Mouse (Mus musculus) cerebral cortex, adult 2 months (tissue): ENCODE data around the gene Fam234a.

Experiments used
- WGBS: fragments of 180-500 bp; shearing (Covaris S2); methylation state at CpG from one replicate; pipeline ENCODE4 v1.1.7; 2018; 5-methylcytosine and 5-hydroxymethylcytosine counted together

The Fam234a gene

GRCm38 (mm10) chr17:26244101-26244841, at the start of gene Fam234a:
TSS of gene Fam234a (minus strand) at chr17:26244242.
- WGBS = 3% methylated on average over 33 of the region's 33 CpGs

GRCm38 (mm10) chr17:26289475-26289874, 45.4 kb upstream of the Fam234a start:
- WGBS = 80% methylated on average over 4 of the region's 4 CpGs

- 88% methylated on average over 8 of the region's 8 CpGs for WGBS
These were observed 42.3 kb upstream of the Fam234a start for GRCm38 (mm10) chr17:26286199-26286955.

GRCm38 (mm10) chr17:26276711-26277110, 32.7 kb upstream of the Fam234a start:
- WGBS = 69% methylated on average over 4 of the region's 4 CpGs

- 82% methylated on average over 13 of the region's 13 CpGs for WGBS
These were observed 31.9 kb upstream of the Fam234a start for GRCm38 (mm10) chr17:26275933-26276332.

GRCm38 (mm10) chr17:26272586-26272985, 28.5 kb upstream of the Fam234a start:
- WGBS = 88% methylated on average over 3 of the region's 3 CpGs

GRCm38 (mm10) chr17:26269577-26269976, 25.5 kb upstream of the Fam234a start:
- WGBS = 95% methylated on average over 10 of the region's 10 CpGs

GRCm38 (mm10) chr17:26268851-26269250, 24.8 kb upstream of the Fam234a start:
- WGBS = 65% methylated on average over 1 of the region's 1 CpGs

- WGBS = 93% methylated on average over 3 of the region's 3 CpGs
These were observed 18.3 kb upstream of the Fam234a start for GRCm38 (mm10) chr17:26262384-26262783.

GRCm38 (mm10) chr17:26261826-26262225, 17.8 kb upstream of the Fam234a start:
- 77% methylated on average over 4 of the region's 4 CpGs for WGBS

- 95% methylated on average over 7 of the region's 7 CpGs for WGBS
These were observed 11.3 kb upstream of the Fam234a start for GRCm38 (mm10) chr17:26255313-26255712.

- under 1% methylated on average over 24 of the region's 24 CpGs for WGBS
These were observed 9.4 kb upstream of the Fam234a start for GRCm38 (mm10) chr17:26253399-26253798.

GRCm38 (mm10) chr17:26252539-26253251, 8.7 kb upstream of the Fam234a start, which contains the start of gene Luc7l:
TSS of gene Luc7l (plus strand) at chr17:26252896.
- WGBS = under 1% methylated on average over 42 of the region's 43 CpGs

GRCm38 (mm10) chr17:26251886-26252538, 8.0 kb upstream of the Fam234a start:
- WGBS = 59% methylated on average over 4 of the region's 4 CpGs

- WGBS = under 1% methylated on average over 32 of the region's 32 CpGs
These were observed 456 bp downstream of the Fam234a start for GRCm38 (mm10) chr17:26243471-26244100.

- WGBS = 48% methylated on average over 6 of the region's 6 CpGs
These were observed 3.1 kb downstream of the Fam234a start for GRCm38 (mm10) chr17:26240990-26241389.

- 80% methylated on average over 6 of the region's 6 CpGs for WGBS
These were observed 3.8 kb downstream of the Fam234a start for GRCm38 (mm10) chr17:26240120-26240790.

GRCm38 (mm10) chr17:26239551-26239950, 4.5 kb downstream of the Fam234a start:
- 61% methylated on average over 2 of the region's 2 CpGs for WGBS

- WGBS = 85% methylated on average over 10 of the region's 10 CpGs
These were observed 6.4 kb downstream of the Fam234a start for GRCm38 (mm10) chr17:26237667-26238066.

GRCm38 (mm10) chr17:26235077-26235815, 8.8 kb downstream of the Fam234a start:
- 63% methylated on average over 13 of the region's 13 CpGs for WGBS
